Mouse (Mus musculus): ENCODE measurements around the gene Rbm44. TPM values are rescaled to one million over a fixed set of nuclear protein-coding genes. Genes with fewer than 3 reads are reported as not detected.

Gene Rbm44
- polyA plus RNA-seq (2015; fragmentation: Nextera tagmentation; extraction: Ambion mirVana) = 0.16 and 0.23 TPM in 2 replicates

- H3K27me3 ChIP-seq = no peaks in the 10 kb centered on the region
- no peaks in the 10 kb centered on the region for H3K9me3 ChIP-seq
- no peak within 1 kb of the TSS for H3K4me3 ChIP-seq
- 74% methylated on average over 20 of the region's 20 CpGs for WGBS
- no peak within 1 kb of the TSS for H3K27ac ChIP-seq
- H3K9ac ChIP-seq = no peak within 1 kb of the TSS
- H3K4me1 ChIP-seq (replicated peaks) = no peaks in the 10 kb centered on the region
- H3K4me2 ChIP-seq = no peak within 1 kb of the TSS
- ATAC-seq (ENCODE audit: low FRiP score) = no peak
- no peaks in the 10 kb centered on the region for H3K36me3 ChIP-seq
These were observed at the start of gene Rbm44 for GRCm38 (mm10) chr1:91144813-91145212. Rbm44 (plus strand) TSS chr1:91145089.

GRCm38 (mm10) chr1:91095258-91095657 lies 49.6 kb upstream of the Rbm44 start:
- no peaks in the 10 kb centered on the region for H3K27me3 ChIP-seq
- H3K4me3 ChIP-seq = no peak overlapping the region
- no peak overlapping the region for H3K9ac ChIP-seq
- no peak overlapping the region for H3K27ac ChIP-seq
- no peak overlapping the region for H3K4me2 ChIP-seq
- no peaks in the 10 kb centered on the region for H3K9me3 ChIP-seq
- H3K36me3 ChIP-seq = no peaks in the 10 kb centered on the region
- ATAC-seq (ENCODE audit: low FRiP score) = no peak
- 91% methylated on average over 3 of the region's 3 CpGs for WGBS
- H3K4me1 ChIP-seq (replicated peaks) = peaks cover 10% of the 10 kb centered on the region

GRCm38 (mm10) chr1:91095853-91096252 lies 49.0 kb upstream of the Rbm44 start:
- peaks cover 7% of the 10 kb centered on the region; the same call in 1 of the 2 replicates for H3K4me1 ChIP-seq (replicated peaks)
- no peak overlapping the region for H3K4me3 ChIP-seq
- H3K36me3 ChIP-seq = no peaks in the 10 kb centered on the region
- no peak for ATAC-seq (ENCODE audit: low FRiP score)
- WGBS = 66% methylated on average over 1 of the region's 1 CpGs
- no peak overlapping the region for H3K27ac ChIP-seq
- H3K27me3 ChIP-seq = no peaks in the 10 kb centered on the region
- no peaks in the 10 kb centered on the region for H3K9me3 ChIP-seq
- H3K9ac ChIP-seq = no peak overlapping the region
- H3K4me2 ChIP-seq = no peak overlapping the region

- H3K4me2 ChIP-seq = no peak overlapping the region
- H3K9me3 ChIP-seq = no peaks in the 10 kb centered on the region
- no peak for ATAC-seq (ENCODE audit: low FRiP score)
- 87% methylated on average over 5 of the region's 5 CpGs for WGBS
- no peak overlapping the region for H3K4me3 ChIP-seq
- peaks cover 3% of the 10 kb centered on the region; the same call in 1 of the 2 replicates for H3K36me3 ChIP-seq
- H3K9ac ChIP-seq = no peak overlapping the region
- peaks cover 4% of the 10 kb centered on the region; the same call in 1 of the 2 replicates for H3K4me1 ChIP-seq (replicated peaks)
- H3K27ac ChIP-seq = no peak overlapping the region
- no peaks in the 10 kb centered on the region for H3K27me3 ChIP-seq
These were observed 48.4 kb upstream of the Rbm44 start for GRCm38 (mm10) chr1:91096490-91096889.

- Histone ChIP-seq H3K27ac (no peak overlapping the region), H3K4me2 (no peak overlapping the region), H3K36me3 (peaks cover 6% of the 10 kb centered on the region; the same call in 1 of the 2 replicates), H3K9ac (no peak overlapping the region), H3K4me1 (replicated peaks) (peaks cover 3% of the 10 kb centered on the region; the same call in 1 of the 2 replicates), H3K4me3 (no peak overlapping the region), H3K9me3 (no peaks in the 10 kb centered on the region), H3K27me3 (no peaks in the 10 kb centered on the region)
- WGBS = 95% methylated on average over 11 of the region's 11 CpGs
- no peak for ATAC-seq (ENCODE audit: low FRiP score)
These were observed 47.5 kb upstream of the Rbm44 start for GRCm38 (mm10) chr1:91097283-91097834.

GRCm38 (mm10) chr1:91098887-91099286 lies 46.0 kb upstream of the Rbm44 start:
- peak overlapping the region; percentile 48; the same call in 1 of the 2 replicates for H3K27ac ChIP-seq
- ATAC-seq (ENCODE audit: low FRiP score) = no peak
- H3K27me3 ChIP-seq = no peaks in the 10 kb centered on the region
- no peaks in the 10 kb centered on the region for H3K9me3 ChIP-seq
- 7% methylated on average over 6 of the region's 6 CpGs for WGBS
- H3K4me3 ChIP-seq = no peak overlapping the region
- peaks cover 13% of the 10 kb centered on the region for H3K36me3 ChIP-seq
- peaks cover 3% of the 10 kb centered on the region; the same call in 1 of the 2 replicates for H3K4me1 ChIP-seq (replicated peaks)
- H3K4me2 ChIP-seq = no peak overlapping the region
- no peak overlapping the region for H3K9ac ChIP-seq

- no peak for ATAC-seq (ENCODE audit: low FRiP score)
- H3K4me2 ChIP-seq = no peak overlapping the region
- H3K27ac ChIP-seq = no peak overlapping the region
- H3K9ac ChIP-seq = no peak overlapping the region
- no peaks in the 10 kb centered on the region for H3K27me3 ChIP-seq
- no peaks in the 10 kb centered on the region for H3K9me3 ChIP-seq
- peaks cover 27% of the 10 kb centered on the region for H3K36me3 ChIP-seq
- WGBS = 77% methylated on average over 11 of the region's 11 CpGs
- H3K4me1 ChIP-seq (replicated peaks) = peaks cover 3% of the 10 kb centered on the region; the same call in 1 of the 2 replicates
- H3K4me3 ChIP-seq = no peak overlapping the region
These were observed 43.0 kb upstream of the Rbm44 start for GRCm38 (mm10) chr1:91101709-91102440.

GRCm38 (mm10) chr1:91103366-91103983 lies 41.4 kb upstream of the Rbm44 start:
- ATAC-seq (ENCODE audit: low FRiP score) = no peak
- H3K36me3 ChIP-seq = peaks cover 36% of the 10 kb centered on the region

GRCm38 (mm10) chr1:91107548-91107947 lies 37.3 kb upstream of the Rbm44 start:
- no peaks in the 10 kb centered on the region for H3K4me1 ChIP-seq (replicated peaks)
- WGBS = 67% methylated on average over 5 of the region's 5 CpGs
- no peak for ATAC-seq (ENCODE audit: low FRiP score)
- H3K9me3 ChIP-seq = no peaks in the 10 kb centered on the region
- no peak overlapping the region for H3K27ac ChIP-seq
- no peak overlapping the region for H3K9ac ChIP-seq
- no peak overlapping the region for H3K4me2 ChIP-seq
- no peak overlapping the region for H3K4me3 ChIP-seq
- H3K36me3 ChIP-seq = peaks cover 48% of the 10 kb centered on the region
- H3K27me3 ChIP-seq = no peaks in the 10 kb centered on the region

More at GRCm38 (mm10) chr1:91103366-91103983, 41.4 kb upstream of the Rbm44 start:
- WGBS = 94% methylated on average over 15 of the region's 15 CpGs
- no peak overlapping the region for H3K4me3 ChIP-seq
- H3K27ac ChIP-seq = no peak overlapping the region
- no peak overlapping the region for H3K4me2 ChIP-seq
- no peaks in the 10 kb centered on the region for H3K27me3 ChIP-seq
- peaks cover 3% of the 10 kb centered on the region; the same call in 1 of the 2 replicates for H3K4me1 ChIP-seq (replicated peaks)
- no peak overlapping the region for H3K9ac ChIP-seq
- H3K9me3 ChIP-seq = no peaks in the 10 kb centered on the region

- Histone ChIP-seq H3K4me2 (no peak overlapping the region), H3K4me1 (replicated peaks) (no peaks in the 10 kb centered on the region), H3K36me3 (peaks cover 49% of the 10 kb centered on the region), H3K9ac (no peak overlapping the region), H3K9me3 (no peaks in the 10 kb centered on the region), H3K4me3 (no peak overlapping the region), H3K27me3 (no peaks in the 10 kb centered on the region), H3K27ac (no peak overlapping the region)
- 69% methylated on average over 4 of the region's 4 CpGs for WGBS
- no peak for ATAC-seq (ENCODE audit: low FRiP score)
These were observed 35.6 kb upstream of the Rbm44 start for GRCm38 (mm10) chr1:91109302-91109701.

- Histone ChIP-seq H3K27ac (no peak overlapping the region), H3K27me3 (no peaks in the 10 kb centered on the region), H3K4me1 (replicated peaks) (no peaks in the 10 kb centered on the region), H3K36me3 (peaks cover 55% of the 10 kb centered on the region), H3K9me3 (no peaks in the 10 kb centered on the region), H3K4me3 (no peak overlapping the region), H3K4me2 (no peak overlapping the region), H3K9ac (no peak overlapping the region)
- 93% methylated on average over 14 of the region's 14 CpGs for WGBS
- ATAC-seq (ENCODE audit: low FRiP score) = no peak
These were observed 32.7 kb upstream of the Rbm44 start for GRCm38 (mm10) chr1:91112171-91112570.

- Histone ChIP-seq H3K9ac (no peak overlapping the region), H3K4me3 (no peak overlapping the region), H3K4me1 (replicated peaks) (no peaks in the 10 kb centered on the region), H3K27ac (no peak overlapping the region), H3K27me3 (no peaks in the 10 kb centered on the region), H3K4me2 (no peak overlapping the region), H3K9me3 (no peaks in the 10 kb centered on the region), H3K36me3 (peaks cover 50% of the 10 kb centered on the region)
- WGBS = 94% methylated on average over 4 of the region's 4 CpGs
- ATAC-seq (ENCODE audit: low FRiP score) = no peak
These were observed 32.3 kb upstream of the Rbm44 start for GRCm38 (mm10) chr1:91112606-91113005.
